Mouse (Mus musculus): ENCODE measurements around the gene Chst8. TPM values are rescaled to one million over a fixed set of nuclear protein-coding genes. Genes with fewer than 3 reads are reported as not detected.
A peak's percentile ranks its signal among the peaks of the same experiment; 100 is the strongest.

The Chst8 gene
- polyA plus RNA-seq, 1 experiment from 2014 or later, result 9.7 TPM

DNA sequence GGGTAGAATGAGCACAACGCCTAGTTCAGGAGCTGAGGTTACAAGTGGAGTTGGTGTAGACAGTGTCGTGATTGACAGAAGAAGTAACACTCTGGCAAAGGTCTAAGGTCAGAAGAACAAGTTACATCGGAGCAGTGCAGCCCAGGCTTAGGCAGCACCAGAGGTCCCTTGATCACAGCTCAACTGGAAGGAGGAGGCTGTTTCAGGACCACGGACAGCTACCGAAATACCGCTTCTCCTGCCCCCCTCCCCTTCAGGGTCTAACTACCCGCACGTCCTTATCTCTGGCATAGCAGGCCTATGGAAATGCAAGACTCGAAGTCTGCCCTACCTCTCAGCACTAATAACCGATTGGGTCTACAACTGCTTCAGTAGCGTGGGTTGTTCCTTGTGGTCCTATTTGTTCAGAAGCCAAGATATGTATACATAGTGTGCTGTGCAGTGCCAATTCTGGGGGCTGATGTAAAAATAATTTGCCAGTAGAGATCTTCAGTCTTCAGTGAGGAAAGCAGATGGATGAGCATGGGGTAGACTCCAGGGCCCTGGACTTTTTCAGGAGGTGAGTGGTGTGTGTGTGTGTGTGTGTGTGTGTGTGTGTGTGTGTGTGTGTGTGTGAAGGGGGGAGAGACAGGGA lies 109.7 kb downstream of the Chst8 start:
- Histone ChIP-seq H3K9ac (replicated peaks; ENCODE audit: low read depth, low read length) (no peak overlapping the region), H3K9me3 (ENCODE audit: control insufficient read depth, low read length) (no peaks in the 10 kb centered on the region), H3K27ac (ENCODE audit: low read depth, low read length) (no peak overlapping the region), H3K36me3 (ENCODE audit: control insufficient read depth, insufficient read depth, low read length) (no peaks in the 10 kb centered on the region), H3K27me3 (ENCODE audit: control insufficient read depth, insufficient read depth, low read length) (no peaks in the 10 kb centered on the region), H3K4me3 (ENCODE audit: low read depth, low read length) (no peak overlapping the region), H3K4me1 (ENCODE audit: control insufficient read depth, insufficient read depth, low read length) (no peaks in the 10 kb centered on the region), H3K4me2 (ENCODE audit: low read depth, low read length) (no peak overlapping the region)
- no peak; the same call in 1 of the 2 replicates for ATAC-seq (ENCODE audit: low read depth)
- WGBS, result 23% methylated on average over 11 of the region's 11 CpGs

DNA sequence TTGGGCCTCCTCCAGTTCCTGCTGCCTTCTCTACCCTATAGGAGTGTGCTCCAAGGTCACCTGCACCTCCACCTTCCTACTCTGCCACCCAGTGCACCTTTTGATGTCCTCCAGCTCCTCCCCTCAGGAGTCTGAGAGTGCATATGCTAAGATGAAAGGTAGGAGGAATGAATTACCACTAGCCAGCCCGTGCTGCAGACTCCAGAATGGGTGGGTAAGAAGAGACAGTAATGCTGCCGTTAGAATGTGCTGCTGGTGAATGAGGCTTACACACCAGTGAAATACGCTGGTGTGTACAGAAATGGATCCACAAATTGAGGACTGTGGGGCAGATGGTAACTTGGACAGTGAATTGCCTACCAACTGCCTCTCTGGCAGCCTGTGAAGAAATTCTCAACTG lies 112.6 kb downstream of the Chst8 start:
- no peak overlapping the region for H3K4me2 ChIP-seq (ENCODE audit: low read depth, low read length)
- H3K27ac ChIP-seq (ENCODE audit: low read depth, low read length), result no peak overlapping the region
- H3K27me3 ChIP-seq (ENCODE audit: control insufficient read depth, insufficient read depth, low read length), result no peaks in the 10 kb centered on the region
- no peak for ATAC-seq (ENCODE audit: low read depth)
- no peaks in the 10 kb centered on the region for H3K9me3 ChIP-seq (ENCODE audit: control insufficient read depth, low read length)
- no peak overlapping the region for H3K9ac ChIP-seq (replicated peaks; ENCODE audit: low read depth, low read length)
- WGBS, result 61% methylated on average over 3 of the region's 3 CpGs
- H3K4me1 ChIP-seq (ENCODE audit: control insufficient read depth, insufficient read depth, low read length), result 0 out of 2 replicates have a peak, but pooled peaks cover under 1% of the 10 kb centered on the region
- no peaks in the 10 kb centered on the region for H3K36me3 ChIP-seq (ENCODE audit: control insufficient read depth, insufficient read depth, low read length)
- H3K4me3 ChIP-seq (ENCODE audit: low read depth, low read length), result no peak overlapping the region

DNA sequence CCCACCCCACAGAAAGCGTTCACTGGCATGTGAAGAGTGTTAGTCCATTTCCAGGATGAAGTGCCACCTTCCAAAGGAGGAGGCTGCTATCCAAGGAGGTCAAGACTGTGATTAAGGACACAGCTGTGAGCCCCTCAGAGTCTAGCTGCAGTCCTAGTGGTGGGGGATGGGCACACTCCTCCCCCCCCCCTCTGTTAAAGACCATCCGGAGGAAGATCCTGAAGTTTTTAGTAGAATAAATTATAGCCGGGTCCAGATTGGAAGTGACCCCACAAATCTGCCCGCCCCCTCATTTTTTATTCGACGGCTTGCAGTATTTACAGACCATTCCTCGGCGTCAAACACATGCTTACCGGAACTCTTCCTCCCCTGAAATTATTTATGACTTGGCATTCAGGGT lies 114.3 kb downstream of the Chst8 start:
- Histone ChIP-seq H3K36me3 (ENCODE audit: control insufficient read depth, insufficient read depth, low read length) (no peaks in the 10 kb centered on the region), H3K4me3 (ENCODE audit: low read depth, low read length) (no peak overlapping the region), H3K27ac (ENCODE audit: low read depth, low read length) (no peak overlapping the region), H3K4me2 (ENCODE audit: low read depth, low read length) (no peak overlapping the region), H3K4me1 (ENCODE audit: control insufficient read depth, insufficient read depth, low read length) (0 out of 2 replicates have a peak, but pooled peaks cover 3% of the 10 kb centered on the region), H3K27me3 (ENCODE audit: control insufficient read depth, insufficient read depth, low read length) (no peaks in the 10 kb centered on the region), H3K9me3 (ENCODE audit: control insufficient read depth, low read length) (no peaks in the 10 kb centered on the region), H3K9ac (replicated peaks; ENCODE audit: low read depth, low read length) (no peak overlapping the region)
- ATAC-seq (ENCODE audit: low read depth), result peak; percentile 30; the same call in 1 of the 2 replicates
- WGBS, result 30% methylated on average over 9 of the region's 9 CpGs

DNA sequence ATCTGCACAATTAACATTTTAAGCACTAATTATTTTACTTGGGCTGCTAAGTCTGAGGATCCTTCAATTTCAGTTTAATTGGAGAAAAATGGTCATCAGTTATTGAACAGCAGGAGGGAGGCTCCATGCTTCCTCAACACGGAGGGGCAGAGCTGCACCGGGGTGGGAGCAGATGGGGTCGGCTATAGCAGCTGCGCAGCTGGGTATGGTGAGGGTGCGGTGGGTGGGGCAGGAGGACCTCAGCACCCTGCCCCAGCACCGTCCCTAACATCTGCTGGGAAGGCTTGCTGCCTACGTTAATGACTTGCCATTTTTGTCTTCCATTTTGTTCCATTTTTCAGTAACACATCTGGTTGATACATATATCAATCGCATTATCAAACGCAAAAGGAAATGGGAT lies 116.4 kb downstream of the Chst8 start:
- Histone ChIP-seq H3K4me2 (ENCODE audit: low read depth, low read length) (no peak overlapping the region), H3K4me1 (ENCODE audit: control insufficient read depth, insufficient read depth, low read length) (0 out of 2 replicates have a peak, but pooled peaks cover 7% of the 10 kb centered on the region), H3K36me3 (ENCODE audit: control insufficient read depth, insufficient read depth, low read length) (no peaks in the 10 kb centered on the region), H3K27me3 (ENCODE audit: control insufficient read depth, insufficient read depth, low read length) (no peaks in the 10 kb centered on the region), H3K9me3 (ENCODE audit: control insufficient read depth, low read length) (no peaks in the 10 kb centered on the region), H3K27ac (ENCODE audit: low read depth, low read length) (no peak overlapping the region; the same call in 1 of the 2 replicates), H3K9ac (replicated peaks; ENCODE audit: low read depth, low read length) (no peak overlapping the region), H3K4me3 (ENCODE audit: low read depth, low read length) (no peak overlapping the region)
- 36% methylated on average over 9 of the region's 9 CpGs for WGBS
- no peak for ATAC-seq (ENCODE audit: low read depth)

DNA sequence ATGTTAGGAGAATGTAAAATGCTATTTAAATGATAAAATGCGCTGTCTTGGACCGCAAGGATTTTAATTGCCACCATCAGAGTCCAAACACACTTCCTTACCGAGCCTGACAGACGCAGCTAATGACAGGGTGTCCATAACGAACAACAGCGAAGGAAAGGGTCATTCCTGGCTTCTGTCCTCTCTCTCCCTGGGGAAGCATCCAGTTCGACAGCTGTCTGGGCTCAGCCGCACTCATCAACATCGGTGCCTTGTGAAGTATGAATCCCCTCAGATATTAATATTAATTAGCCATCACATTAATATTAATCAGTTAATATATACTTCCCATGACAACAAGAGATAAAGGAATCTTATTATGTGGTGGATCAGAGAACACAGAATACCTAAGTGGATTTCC lies 117.6 kb downstream of the Chst8 start:
- Histone ChIP-seq H3K36me3 (ENCODE audit: control insufficient read depth, insufficient read depth, low read length) (no peaks in the 10 kb centered on the region), H3K9me3 (ENCODE audit: control insufficient read depth, low read length) (no peaks in the 10 kb centered on the region), H3K4me1 (ENCODE audit: control insufficient read depth, insufficient read depth, low read length) (0 out of 2 replicates have a peak, but pooled peaks cover 10% of the 10 kb centered on the region), H3K27me3 (ENCODE audit: control insufficient read depth, insufficient read depth, low read length) (no peaks in the 10 kb centered on the region), H3K9ac (replicated peaks; ENCODE audit: low read depth, low read length) (no peak overlapping the region), H3K4me2 (ENCODE audit: low read depth, low read length) (no peak overlapping the region), H3K4me3 (ENCODE audit: low read depth, low read length) (no peak overlapping the region), H3K27ac (ENCODE audit: low read depth, low read length) (no peak overlapping the region; the same call in 1 of the 2 replicates)
- WGBS, result 30% methylated on average over 9 of the region's 9 CpGs
- ATAC-seq (ENCODE audit: low read depth), result no peak

DNA sequence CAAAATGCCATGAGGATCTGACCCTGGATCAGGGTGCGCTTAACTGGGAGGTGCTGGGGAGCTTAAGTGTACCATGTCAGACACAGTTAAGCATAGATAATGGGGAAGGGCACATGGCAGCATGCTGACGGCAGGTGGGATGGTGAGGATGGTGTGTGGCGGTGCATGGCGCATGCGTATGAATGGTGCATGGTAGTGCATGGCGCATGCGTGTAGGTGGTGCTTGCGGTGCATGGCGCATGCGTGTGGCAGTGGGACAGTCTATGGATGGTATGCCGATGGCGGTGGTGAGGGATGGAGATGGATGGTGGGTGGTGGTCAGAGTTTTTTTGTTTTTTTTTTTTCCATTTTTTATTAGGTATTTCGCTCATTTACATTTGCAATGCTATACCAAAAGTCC lies 118.6 kb downstream of the Chst8 start:
- no peak overlapping the region for H3K4me3 ChIP-seq (ENCODE audit: low read depth, low read length)
- no peak overlapping the region; the same call in 1 of the 2 replicates for H3K27ac ChIP-seq (ENCODE audit: low read depth, low read length)
- H3K9me3 ChIP-seq (ENCODE audit: control insufficient read depth, low read length), result no peaks in the 10 kb centered on the region
- no peak for ATAC-seq (ENCODE audit: low read depth)
- 96% methylated on average over 13 of the region's 13 CpGs for WGBS
- no peaks in the 10 kb centered on the region for H3K36me3 ChIP-seq (ENCODE audit: control insufficient read depth, insufficient read depth, low read length)
- no peak overlapping the region for H3K4me2 ChIP-seq (ENCODE audit: low read depth, low read length)
- H3K27me3 ChIP-seq (ENCODE audit: control insufficient read depth, insufficient read depth, low read length), result no peaks in the 10 kb centered on the region
- H3K4me1 ChIP-seq (ENCODE audit: control insufficient read depth, insufficient read depth, low read length), result 0 out of 2 replicates have a peak, but pooled peaks cover 10% of the 10 kb centered on the region
- no peak overlapping the region for H3K9ac ChIP-seq (replicated peaks; ENCODE audit: low read depth, low read length)

DNA sequence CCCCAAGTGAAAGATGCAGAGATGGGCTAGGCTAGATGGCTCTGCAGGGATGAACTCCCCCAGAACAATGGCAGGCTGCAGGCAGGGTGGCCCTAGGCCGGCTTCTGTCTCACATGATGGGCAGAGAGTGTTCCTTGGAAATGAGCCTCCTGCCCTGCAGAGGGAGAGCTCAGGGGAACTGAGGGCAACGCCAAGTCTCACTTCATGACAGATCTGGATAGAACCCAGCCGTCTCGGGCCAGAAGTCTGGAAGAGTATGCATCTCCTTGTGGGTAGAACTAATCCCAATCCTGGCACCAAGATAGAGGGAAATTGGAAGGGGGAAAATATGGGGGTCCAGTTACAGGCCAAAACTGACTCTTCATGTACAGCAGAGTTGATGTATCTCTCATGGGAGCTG lies 119.4 kb downstream of the Chst8 start:
- 0 out of 2 replicates have a peak, but pooled peaks cover 10% of the 10 kb centered on the region for H3K4me1 ChIP-seq (ENCODE audit: control insufficient read depth, insufficient read depth, low read length)

DNA sequence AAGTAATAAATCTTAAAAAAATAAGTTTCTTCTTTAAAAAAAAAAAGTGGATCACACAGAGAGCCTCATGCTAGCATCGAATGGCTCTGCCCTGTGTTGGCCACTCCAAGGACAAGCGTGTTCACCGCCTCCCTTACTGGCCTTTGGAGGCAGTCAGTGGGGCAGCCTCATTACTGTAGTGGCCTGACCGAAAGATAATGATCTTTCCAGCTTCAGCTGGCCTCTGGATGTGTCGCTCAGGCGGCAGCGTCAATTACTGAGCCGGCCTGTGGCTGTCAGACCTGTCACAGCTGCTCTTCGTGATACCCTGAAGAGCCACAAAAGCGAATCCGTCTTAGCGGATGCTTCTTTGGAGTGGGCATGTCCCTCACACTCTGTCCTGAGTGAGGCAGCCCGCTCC lies 122.4 kb downstream of the Chst8 start:
- no peaks in the 10 kb centered on the region for H3K27me3 ChIP-seq (ENCODE audit: control insufficient read depth, insufficient read depth, low read length)
- no peak overlapping the region for H3K9ac ChIP-seq (replicated peaks; ENCODE audit: low read depth, low read length)
- H3K4me2 ChIP-seq (ENCODE audit: low read depth, low read length), result no peak overlapping the region
- no peak for ATAC-seq (ENCODE audit: low read depth)
- no peaks in the 10 kb centered on the region for H3K9me3 ChIP-seq (ENCODE audit: control insufficient read depth, low read length)
- H3K4me1 ChIP-seq (ENCODE audit: control insufficient read depth, insufficient read depth, low read length), result 0 out of 2 replicates have a peak, but pooled peaks cover 14% of the 10 kb centered on the region
- no peak overlapping the region for H3K4me3 ChIP-seq (ENCODE audit: low read depth, low read length)
- 44% methylated on average over 13 of the region's 13 CpGs for WGBS
- H3K27ac ChIP-seq (ENCODE audit: low read depth, low read length), result no peak overlapping the region
- H3K36me3 ChIP-seq (ENCODE audit: control insufficient read depth, insufficient read depth, low read length), result no peaks in the 10 kb centered on the region

More for the DNA sequence above, 119.4 kb downstream of the Chst8 start:
- Histone ChIP-seq H3K4me2 (ENCODE audit: low read depth, low read length) (no peak overlapping the region), H3K9ac (replicated peaks; ENCODE audit: low read depth, low read length) (no peak overlapping the region), H3K27me3 (ENCODE audit: control insufficient read depth, insufficient read depth, low read length) (no peaks in the 10 kb centered on the region), H3K27ac (ENCODE audit: low read depth, low read length) (peak overlapping the region; percentile 34; the same call in 1 of the 2 replicates), H3K36me3 (ENCODE audit: control insufficient read depth, insufficient read depth, low read length) (no peaks in the 10 kb centered on the region), H3K9me3 (ENCODE audit: control insufficient read depth, low read length) (no peaks in the 10 kb centered on the region), H3K4me3 (ENCODE audit: low read depth, low read length) (no peak overlapping the region)
- no peak for ATAC-seq (ENCODE audit: low read depth)
- 56% methylated on average over 4 of the region's 4 CpGs for WGBS

DNA sequence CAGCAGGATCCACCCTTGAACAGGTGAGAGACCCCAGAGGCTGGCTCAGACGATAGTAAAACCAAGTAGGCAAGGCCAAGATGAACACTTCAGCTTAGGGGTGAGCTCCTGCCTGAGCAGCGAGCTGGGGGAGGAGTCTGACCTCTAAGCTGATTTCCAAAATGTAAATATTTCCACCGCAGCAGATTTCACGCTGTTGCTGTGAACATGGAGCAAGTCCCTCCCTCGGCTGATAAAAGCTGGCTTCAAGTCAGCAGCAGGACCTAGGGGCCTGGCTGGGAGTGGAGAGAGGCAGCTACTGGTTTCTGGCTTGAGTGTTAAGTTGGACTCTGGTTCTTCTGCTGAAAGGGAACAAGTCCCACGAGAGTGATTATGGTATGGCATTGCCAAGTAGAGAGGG lies 123.5 kb downstream of the Chst8 start:
- no peak for ATAC-seq (ENCODE audit: low read depth)
- Histone ChIP-seq H3K9me3 (ENCODE audit: control insufficient read depth, low read length) (no peaks in the 10 kb centered on the region), H3K27me3 (ENCODE audit: control insufficient read depth, insufficient read depth, low read length) (no peaks in the 10 kb centered on the region), H3K4me1 (ENCODE audit: control insufficient read depth, insufficient read depth, low read length) (0 out of 2 replicates have a peak, but pooled peaks cover 11% of the 10 kb centered on the region), H3K4me3 (ENCODE audit: low read depth, low read length) (no peak overlapping the region), H3K9ac (replicated peaks; ENCODE audit: low read depth, low read length) (no peak overlapping the region), H3K27ac (ENCODE audit: low read depth, low read length) (no peak overlapping the region), H3K36me3 (ENCODE audit: control insufficient read depth, insufficient read depth, low read length) (no peaks in the 10 kb centered on the region), H3K4me2 (ENCODE audit: low read depth, low read length) (no peak overlapping the region)
- WGBS, result 45% methylated on average over 6 of the region's 6 CpGs

Measured in neural tube, embryonic 14.5 days (tissue).